Mouse (Mus musculus) T-helper 1 cell (primary cell): ENCODE results near the gene Ppp2r5a.

Experiments used
- in situ Hi-C: fragments of 300-600 bp; cut with MboI, MseI; formaldehyde crosslinking; loops from one replicate; pipeline ENCODE4 v1.15.1; 2025; ENCODE audit warnings: high pct_unique_total_duplicates

The Ppp2r5a gene

DNA sequence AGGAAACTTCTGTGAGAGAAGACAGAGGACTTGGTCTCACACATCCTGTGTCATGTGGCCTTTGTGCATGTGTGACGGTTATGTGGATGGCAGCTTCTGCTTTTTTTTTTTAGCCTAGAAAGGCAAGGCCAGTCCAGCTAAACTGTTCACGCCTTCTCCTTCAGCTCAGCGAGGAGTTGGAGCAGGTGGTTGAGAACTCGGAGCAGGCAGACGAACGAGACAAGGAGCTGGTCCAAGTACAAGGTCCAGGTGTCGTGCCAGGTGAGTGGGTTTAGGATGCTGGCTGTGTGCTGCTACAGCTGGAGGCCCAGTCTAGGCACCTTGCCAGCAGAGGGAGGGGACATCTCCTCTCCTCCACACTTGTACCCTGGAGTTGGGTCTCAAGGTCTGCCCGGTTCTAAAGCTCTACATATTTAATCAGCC lies 75.0 kb downstream of the Ppp2r5a start:
- in situ Hi-C loops: no loop called here

DNA sequence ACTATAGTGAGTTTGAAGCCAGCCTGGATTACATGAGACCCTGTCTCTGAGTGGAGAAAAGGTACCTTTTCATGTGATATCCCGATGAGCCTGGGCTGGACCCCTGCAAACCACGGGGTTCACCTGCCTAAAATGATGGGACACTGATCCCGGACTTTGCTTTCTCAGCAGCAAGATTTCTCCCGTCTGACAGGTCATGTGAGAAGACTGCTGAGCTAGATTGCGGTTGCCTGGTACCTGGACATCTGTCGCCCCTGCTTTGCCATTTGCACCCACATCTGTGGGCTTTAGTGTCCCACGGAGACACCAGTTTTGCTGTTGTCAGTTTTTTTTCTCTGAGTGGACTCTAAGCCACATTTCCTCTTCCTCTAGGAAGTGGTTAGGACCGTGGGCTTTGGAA lies 75.8 kb downstream of the Ppp2r5a start:
- in situ Hi-C loops: no loop called here

DNA sequence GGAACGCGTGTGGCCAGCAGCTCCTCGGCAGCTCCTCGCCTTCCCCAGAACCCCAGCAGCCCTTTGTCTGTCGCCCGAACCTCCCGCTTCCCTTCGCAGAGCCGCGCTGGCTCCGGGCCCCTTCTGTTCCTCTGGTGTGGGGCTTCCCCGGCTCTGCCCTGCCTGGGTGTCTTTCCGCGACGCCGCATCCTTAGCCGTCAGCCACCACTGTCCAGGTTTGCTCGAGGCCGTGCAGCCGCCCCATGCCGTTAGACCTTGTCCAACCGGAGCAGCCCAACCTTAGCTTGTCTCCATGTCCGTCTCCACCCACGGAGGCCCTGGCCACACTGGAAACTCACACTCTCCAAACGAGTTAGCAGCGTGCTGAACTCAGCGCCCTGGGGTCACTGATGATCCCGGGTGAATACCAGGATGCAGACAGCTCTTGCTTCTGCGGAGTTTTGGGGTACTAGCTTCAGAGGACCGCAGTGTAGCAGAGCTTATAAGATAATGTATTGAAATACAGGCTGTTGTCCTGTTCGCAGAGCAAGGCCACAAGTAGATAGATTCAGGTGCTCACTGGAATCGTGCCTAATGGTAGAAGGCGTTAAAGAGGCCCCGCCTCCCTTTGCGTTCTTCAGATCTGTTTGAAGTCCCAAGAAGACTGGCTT lies 76.7 kb downstream of the Ppp2r5a start:
- in situ Hi-C loops: no loop called here

DNA sequence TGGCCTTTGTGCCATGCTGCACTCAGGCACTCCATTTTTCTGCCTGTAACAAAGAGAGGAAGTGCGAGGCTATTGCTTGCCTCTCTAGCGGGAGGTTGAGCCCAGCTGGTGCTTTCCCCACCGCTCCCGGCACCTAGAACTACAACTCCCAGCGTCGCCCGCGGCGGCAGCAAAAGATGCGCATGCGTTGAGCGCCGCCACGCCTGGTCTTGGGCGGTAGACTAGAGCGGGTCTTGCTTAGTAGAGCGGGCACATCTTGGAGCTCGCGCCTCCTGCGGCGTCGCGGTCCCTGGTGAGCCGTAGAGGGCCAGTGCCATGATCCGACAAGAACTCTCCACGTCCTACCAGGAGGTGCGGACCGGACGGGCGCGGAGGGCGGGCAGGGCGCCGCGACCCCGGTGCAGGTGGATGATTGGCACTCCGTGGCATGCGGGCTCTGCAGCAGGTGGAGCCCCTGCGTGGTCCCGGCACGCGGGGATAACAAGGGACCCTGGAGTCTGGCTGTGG lies 77.3 kb downstream of the Ppp2r5a start, which contains the start of gene Tmem206:
Tmem206 (plus strand) TSS at position 187 of the 507 bp plus-strand sequence.
- in situ Hi-C loops: no loop called here

DNA sequence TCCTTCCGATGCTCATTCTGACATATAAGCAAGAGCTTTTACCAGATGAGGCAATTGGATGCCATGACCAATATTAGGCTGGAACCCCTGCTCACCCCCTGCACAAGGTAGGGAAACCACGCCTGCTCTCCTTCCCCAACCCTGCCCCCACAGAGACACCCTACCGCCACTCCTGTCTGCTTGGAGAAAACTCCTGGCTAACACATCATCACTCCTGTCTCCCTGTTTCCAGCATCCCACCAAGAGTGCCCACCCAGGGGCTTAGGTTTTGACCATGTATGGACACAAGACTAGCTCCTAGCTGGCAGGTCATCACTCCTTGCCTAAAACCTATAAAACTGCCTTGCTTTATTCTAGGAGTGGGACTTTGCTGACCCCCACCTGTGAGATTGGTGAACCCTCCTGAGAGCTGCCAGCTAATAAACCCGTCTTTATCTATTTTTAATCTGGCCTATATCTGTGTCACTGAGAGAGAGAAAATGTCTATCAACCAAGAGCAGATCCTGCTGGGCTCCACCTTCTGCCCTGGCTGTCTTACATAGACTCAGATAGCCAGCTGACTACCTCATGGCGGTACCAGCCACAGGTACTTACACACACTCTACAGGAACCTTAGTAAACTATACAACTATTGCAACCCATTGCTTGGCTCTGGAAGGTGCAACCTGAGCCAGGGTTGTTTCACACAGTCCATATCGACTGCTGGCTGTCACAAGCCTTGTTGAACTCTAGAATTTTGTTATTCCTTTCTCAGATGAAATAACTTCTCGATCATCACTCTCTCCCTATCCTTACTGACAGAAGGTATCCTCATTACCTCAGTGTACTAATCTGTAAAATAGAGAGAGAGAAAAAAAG lies 78.1 kb downstream of the Ppp2r5a start:
- in situ Hi-C loops: no loop called here

DNA sequence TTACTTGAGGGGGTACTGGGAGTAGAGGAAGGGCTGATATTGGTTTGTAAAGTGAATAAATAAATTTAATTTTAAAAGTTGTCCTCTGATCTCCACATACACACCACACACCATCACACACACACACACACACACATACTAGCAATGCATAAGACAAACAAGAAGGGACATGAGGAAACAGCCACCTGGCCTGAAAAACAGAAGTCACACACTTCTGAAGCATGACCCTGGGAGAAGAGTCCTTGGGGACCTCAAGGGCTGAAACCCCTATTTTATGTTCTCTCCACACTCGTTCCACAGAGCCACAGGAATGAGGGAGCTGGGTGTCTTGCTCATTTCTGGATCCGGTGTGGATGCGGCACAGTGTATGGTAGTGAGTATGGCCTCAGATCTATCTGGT lies 79.7 kb downstream of the Ppp2r5a start:
- in situ Hi-C loops: no loop called here

DNA sequence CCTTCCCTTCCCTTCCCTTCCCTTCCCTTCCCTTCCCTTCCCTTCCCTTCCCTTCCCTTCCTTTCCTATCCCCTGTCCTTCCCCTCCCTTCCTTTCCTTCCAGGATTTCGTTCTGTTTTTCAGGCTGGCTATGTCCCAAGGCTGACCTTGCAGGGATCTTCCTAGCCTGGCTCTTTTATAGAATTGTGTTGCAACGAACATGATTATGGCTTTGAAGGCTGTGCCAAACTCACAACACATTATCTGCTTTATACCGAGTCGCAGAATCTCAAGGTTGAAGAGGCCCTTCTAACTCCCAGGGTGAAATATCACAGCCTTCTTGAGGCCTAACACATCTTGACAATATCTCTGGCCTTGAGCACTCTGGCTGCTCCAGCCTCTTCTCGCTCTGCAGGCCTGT lies 84.4 kb downstream of the Ppp2r5a start:
- in situ Hi-C loops: loop anchor here (10.0 kb wide), 1 partner anchor 506 kb away; the partner anchor contains the start of gene Nek2

DNA sequence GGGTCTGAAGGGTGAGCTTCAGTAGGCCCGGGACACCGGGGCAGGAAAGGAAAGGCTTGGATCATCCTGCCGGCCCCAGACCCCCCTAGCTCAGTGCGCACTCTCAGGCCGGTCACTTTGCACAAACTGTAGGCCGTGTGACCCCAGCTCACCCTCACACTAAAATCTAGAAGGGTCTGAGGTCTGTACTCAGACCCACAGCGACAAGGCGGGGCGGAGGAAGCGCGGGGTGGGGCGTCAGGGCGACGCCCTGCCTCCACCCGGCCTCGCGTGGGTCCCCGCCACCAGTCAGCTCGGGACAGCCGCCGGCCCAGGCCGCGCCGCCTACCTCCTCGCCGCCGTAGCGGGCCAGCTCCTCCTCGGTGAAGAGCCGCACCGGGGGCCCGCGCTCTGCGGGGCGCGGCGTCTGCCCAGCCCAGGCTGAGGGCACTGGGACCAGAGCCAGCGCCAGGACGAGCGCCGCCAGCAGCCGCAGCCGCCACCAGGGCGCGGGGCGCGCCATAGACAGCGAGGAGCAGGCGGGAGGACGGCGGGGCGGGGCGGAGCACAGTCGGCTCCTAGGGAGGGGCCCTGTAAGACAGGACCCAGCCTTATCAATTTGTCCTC lies 85.4 kb downstream of the Ppp2r5a start, which contains the start of gene Nenf:
Nenf (minus strand) TSS at position 604 of the 606 bp plus-strand sequence.
- in situ Hi-C loops: loop anchor here (10.0 kb wide), 1 partner anchor 507 kb away; the partner anchor contains the start of gene Nek2

DNA sequence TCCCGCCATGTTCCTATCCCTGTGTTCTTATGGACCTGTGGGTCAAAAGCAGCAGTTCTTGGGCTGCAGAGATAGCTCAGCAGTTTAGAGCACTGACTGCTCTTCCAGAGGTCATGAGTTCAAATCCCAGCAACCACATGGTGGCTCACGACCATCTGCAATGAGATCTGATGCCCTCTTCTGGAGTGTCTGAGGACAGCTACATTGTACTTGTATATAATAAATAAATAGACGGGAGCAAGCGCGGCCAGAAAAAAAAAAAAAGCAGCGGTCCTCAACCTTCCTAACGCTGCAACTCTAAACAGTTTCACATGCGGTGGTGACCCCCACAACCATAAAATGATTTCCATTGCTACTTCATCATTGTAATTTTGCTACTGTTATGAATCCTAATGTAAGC lies 86.3 kb downstream of the Ppp2r5a start:
- in situ Hi-C loops: loop anchor here (10.0 kb wide), 1 partner anchor 508 kb away; the partner anchor contains the start of gene Nek2

DNA sequence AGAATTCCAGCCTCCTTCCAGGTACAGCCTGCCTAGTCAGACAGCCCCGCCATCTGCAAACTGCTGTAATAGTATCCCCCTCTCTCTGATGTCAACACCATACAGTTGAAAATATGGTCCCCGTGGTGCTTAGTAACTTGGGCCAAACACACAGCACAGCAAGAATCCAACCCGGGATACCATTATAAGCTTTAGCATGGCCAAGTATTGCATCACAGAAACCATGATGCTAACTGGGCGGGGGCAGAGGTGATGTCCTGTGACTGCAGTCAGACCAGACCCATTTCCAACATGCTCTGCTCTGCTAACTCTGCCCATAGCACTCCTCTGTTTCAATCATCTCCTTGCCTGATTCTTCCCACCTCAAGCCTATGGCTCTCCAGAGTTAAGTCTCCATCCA lies 89.1 kb downstream of the Ppp2r5a start:
- in situ Hi-C loops: loop anchor here (10.0 kb wide), 1 partner anchor 511 kb away; the partner anchor contains the start of gene Nek2

DNA sequence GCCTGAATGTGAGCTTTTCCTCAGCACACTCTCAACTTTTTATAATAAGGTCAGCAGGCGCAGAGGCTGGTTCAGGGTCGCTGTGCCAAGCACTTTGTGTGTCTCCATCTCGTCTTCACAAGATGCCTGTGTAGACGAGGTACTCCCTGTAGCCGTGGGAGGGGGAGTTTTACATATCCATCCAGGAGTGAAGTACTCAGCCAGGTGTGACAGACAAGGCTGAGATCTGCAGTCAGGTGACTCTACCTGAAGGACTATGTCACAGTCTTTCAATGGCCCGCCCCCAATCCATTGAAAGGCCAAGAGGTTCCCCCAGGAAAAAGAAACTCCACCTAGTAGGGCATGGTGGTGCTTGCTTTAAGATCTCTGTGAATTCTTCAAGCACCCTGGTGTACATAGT lies 89.9 kb downstream of the Ppp2r5a start:
- in situ Hi-C loops: loop anchor here (10.0 kb wide), 1 partner anchor 512 kb away; the partner anchor contains the start of gene Nek2

DNA sequence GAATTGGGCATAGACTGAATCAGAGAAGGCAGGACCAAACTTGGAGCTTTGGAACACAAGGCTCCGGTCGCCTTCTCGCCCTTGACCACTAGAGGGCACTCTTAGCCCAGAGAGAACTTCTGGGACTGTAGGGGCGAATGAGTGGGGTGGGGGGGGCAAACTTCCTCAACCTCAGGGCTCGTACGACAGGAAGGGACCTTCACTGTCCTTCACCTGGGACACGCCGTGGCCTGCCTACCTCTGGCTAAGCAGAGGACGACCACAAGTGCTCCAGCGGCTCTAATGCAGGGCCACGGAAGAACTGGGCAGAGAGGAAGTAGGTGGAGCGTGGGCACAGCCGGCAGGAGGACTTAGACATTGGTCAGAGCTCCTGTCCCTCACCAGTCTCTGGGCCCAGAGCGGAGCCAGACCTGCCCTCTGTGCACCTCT lies 90.5 kb downstream of the Ppp2r5a start:
- in situ Hi-C loops: loop anchor here (10.0 kb wide), 1 partner anchor 512 kb away; the partner anchor contains the start of gene Nek2

DNA sequence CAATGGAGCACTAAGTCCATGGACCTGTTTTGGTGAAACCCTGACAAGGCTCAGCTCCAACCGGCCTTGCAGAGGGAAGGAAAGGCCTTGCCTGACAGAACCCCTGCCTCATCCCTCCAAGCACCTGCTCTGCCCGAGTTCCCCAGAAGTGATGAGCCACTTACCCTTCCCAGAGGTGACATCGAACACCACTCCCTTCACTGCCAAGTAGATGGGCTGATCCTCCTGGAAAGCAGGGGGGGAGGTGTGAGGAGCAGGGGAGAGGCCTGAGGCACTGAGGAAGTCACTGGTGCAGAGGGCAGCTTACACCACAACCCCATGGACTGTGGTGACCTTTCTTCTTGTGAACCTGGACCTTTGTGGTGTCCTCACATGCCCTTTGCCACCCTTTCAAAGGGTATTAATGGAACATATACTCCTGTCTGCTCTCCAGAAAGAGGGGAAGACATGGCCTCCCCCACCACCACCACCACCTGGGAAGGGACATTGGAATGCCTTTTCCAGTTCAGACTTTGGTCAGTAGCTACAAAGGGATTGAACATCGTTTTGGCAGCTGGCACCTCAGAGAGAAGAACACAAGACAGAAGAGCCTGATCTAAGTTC lies 91.7 kb downstream of the Ppp2r5a start:
- in situ Hi-C loops: loop anchor here (10.0 kb wide), 1 partner anchor 513 kb away; the partner anchor contains the start of gene Nek2

DNA sequence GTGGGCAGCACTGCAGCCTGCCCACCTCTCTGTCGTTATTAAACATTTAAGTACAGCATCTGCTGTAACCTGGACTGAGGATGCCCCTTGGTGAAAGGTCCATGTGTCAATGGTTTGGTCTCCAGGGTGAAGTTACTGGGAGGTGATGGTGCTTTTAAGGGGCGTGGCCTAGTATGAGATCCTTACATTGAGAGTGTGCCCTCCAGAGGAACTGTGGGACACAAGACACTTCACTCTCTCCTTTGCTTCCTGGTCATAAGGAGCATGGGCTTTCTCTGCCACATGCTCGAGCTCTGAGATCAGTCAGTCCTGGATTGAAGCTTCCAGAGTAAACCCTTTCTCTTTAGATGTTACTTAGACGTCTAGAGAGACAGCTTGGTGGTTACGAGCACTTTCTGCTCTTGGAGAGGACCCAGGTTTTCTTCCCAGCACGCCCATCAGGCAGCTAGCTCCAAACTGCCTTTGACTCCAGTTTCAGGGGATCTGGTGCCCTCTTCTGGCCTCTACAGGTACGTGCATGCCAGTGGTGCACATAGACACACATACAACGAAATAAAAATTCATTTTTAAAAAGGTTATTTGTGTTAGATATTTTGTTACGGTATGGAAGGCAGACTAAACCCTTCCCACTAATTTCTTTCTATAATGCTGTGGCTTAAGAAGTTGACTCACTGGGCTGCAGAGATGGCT lies 95.2 kb downstream of the Ppp2r5a start:
- in situ Hi-C loops: no loop called here

DNA sequence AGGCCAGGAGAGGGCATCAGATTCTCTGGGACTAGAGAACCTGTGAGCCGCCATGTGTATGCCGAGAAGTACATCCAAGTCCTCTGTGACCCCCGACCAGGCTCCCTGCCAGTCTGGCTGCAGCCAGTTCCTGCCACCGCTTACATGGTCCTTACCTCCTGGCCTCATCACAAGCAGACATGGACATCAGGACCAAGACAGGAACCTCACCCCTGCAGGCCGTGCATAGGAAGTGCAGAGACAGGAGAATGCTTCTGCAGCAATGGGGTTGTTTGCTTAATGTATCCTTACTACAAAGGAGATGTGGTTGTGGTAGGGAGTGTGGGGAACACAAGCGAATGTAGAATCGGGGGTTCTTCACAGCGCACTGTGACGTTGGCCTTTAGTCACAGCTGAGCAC lies 96.8 kb downstream of the Ppp2r5a start:
- in situ Hi-C loops: no loop called here

DNA sequence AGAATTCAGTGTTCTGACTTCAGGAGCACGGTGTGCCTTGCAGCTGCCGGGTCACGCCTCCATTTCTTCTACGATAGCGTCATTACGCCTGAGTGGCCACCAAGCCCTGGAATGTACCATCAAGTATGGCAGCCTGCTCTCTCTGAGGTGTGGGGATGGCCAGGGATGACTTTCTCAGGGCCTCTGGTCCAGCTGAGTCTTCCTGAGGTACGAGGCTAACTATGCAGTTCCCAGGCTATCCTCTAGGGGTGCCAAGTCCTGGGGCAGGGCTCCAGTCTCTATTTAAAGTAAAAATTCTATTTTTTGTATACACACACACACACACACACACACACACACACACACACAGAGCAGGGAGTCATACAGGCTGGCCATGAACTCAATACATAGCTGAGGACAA lies 97.5 kb downstream of the Ppp2r5a start:
- in situ Hi-C loops: no loop called here

DNA sequence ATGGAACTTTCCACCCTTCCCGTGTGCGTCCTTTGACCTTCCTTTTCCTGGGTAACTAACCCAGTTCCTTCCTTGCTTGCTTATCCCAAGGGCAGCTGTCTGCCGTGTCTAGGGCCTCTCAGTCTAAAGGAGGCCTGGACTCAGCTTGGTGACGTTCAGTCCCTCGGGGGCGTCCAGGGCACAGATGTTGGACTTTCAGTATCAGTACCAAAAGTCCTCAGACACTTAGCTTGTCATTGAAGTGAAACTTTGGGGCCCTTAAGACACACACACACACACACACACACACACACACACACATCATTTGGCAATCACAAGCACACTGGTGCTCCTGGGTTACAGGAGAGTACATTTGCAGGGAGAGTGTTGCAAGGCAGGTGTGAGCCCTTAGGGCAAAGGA lies 98.9 kb downstream of the Ppp2r5a start:
- in situ Hi-C loops: no loop called here

DNA sequence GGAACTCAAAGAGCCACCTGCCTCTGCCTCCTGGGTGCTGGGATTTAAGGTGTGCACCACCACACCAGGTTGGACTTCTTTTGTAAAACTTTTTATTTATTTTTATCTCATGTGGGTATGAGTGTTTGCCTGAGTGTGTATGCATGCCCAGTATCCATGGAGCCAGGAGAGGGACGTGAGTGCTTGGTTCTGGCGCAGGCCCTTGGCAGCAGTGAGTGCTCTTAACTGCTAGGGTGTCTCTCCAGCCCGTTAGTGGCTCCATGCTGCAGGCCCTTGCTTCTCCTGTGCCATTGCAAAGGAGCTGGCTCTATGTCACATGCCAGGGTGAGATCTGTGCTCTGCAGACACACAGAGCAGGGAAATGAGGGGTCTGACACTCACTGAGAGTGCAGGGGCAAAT lies 99.3 kb downstream of the Ppp2r5a start:
- in situ Hi-C loops: no loop called here
